Mouse (Mus musculus): Measurements from ENCODE around the gene Cldn34b3.
"Not testable (repeated sequence)": the region's sequence is repeated elsewhere in the genome, so short reads cannot be mapped to it uniquely, and the experiment has no call there.

Cldn34b3 gene

GRCm38 (mm10) chrX:76264004-76264403, at the start of gene Cldn34b3:
TSS of gene Cldn34b3 (plus strand) at chrX:76264304.
- DNase-seq: not testable (repeated sequence)

Measured in kidney, adult 18-20 months (tissue).